Mouse (Mus musculus) frontal cortex, postnatal 10 days (tissue): Measurements from ENCODE around the gene Gm5128.
"Not testable (repeated sequence)": the region's sequence is repeated elsewhere in the genome, so short reads cannot be mapped to it uniquely, and the experiment has no call there.

Experiments used
- DNase-seq, 2 experiments: peaks; one replicate each; pipeline ENCODE4 v3.0.0; 2022; ENCODE audit warnings: low spot score in 2 of 2, mixed read lengths in 1 of 2

Gene Gm5128

DNA sequence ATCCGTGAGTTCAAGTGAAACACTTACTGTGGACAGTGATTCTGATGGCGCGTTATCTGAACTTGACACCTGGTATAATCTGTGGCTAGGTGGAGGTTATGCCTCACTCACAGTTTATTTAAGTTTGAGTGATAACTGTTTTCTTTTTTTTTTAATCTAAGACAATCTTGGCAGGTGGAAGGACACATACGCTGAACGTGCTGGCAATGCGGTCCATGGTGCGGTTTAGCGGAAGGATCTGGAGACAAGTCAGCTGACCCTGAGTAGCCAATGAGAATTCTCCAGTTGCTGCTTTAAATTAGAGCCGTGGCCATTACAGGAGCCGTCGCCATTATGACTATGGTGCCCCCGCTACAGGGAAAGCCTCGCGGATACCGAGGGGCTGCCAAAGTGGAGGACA is at the start of gene Gm5128:
Gm5128 (plus strand) TSS at position 301 of the 400 bp plus-strand sequence.
- not testable (repeated sequence) for DNase-seq

DNA sequence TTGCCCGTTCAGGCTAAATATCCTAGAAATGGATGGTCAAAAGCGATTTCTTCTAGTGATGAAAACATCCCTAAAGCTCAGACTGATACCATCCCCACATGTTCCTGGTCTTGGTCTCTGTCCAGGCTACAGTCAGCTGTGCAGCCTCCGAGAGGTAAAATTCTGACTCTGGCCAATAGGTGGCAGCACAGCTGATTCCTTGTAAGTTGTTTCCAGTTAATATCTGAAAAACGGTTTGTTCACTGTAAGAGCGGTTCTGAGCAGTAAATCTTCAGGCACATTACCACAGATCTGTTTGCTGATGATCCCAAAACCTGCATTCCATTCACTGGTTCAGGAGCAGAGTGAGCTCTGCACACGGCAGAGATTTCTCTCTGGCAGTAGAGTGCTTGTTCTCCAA is 12.4 kb upstream of the Gm5128 start:
- DNase-seq, result not testable (repeated sequence)

DNA sequence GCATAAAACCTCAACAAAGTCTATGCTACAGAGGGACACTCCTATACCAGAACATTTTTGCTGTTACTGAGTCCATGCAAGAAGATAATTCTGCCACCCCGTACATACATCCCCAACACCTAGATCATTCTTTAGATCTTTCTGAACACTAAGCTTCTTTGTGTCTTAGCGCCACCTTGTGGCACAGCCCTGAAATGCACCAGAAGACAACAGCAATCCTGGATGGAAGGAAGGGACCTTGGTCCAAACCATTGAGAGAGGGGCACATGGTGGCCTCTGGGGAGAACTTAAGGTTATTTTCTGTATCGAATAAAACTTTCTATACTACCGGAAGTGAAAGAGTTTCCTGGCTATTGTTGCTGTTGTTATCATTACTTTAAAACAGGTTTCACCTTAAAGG is 11.1 kb upstream of the Gm5128 start:
- not testable (repeated sequence) for DNase-seq

DNA sequence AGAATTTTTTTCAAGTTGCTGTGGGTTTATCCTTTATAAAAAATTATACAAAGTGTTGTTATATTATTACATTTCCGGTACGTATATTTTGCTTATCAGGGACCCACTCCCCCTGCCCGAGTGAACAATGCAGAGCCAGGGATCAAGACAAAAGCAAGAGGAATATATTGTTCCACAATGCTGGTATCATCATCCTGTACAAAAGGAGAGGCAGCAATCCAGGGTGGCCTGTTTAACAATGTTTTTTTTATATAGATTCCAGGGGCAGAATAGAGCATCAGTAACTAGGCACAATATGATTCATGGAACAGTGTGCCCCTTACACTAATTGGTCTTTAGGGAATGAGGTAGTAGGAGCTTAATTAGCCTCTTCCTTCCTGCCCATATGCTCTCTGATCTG is 30.5 kb downstream of the Gm5128 start:
- not testable (repeated sequence) for DNase-seq

DNA sequence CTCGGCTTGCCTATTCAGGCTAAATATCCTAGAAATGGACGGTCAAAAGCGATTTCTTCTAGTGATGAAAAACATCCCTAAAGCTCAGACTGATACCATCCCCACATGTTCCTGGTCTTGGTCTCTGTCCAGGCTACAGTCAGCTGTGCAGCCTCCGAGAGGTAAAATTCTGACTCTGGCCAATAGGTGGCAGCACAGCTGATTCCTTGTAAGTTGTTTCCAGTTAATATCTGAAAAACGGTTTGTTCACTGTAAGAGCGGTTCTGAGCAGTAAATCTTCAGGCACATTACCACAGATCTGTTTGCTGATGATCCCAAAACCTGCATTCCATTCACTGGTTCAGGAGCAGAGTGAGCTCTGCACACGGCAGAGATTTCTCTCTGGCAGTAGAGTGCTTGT is 48.1 kb downstream of the Gm5128 start:
- DNase-seq, result not testable (repeated sequence)

DNA sequence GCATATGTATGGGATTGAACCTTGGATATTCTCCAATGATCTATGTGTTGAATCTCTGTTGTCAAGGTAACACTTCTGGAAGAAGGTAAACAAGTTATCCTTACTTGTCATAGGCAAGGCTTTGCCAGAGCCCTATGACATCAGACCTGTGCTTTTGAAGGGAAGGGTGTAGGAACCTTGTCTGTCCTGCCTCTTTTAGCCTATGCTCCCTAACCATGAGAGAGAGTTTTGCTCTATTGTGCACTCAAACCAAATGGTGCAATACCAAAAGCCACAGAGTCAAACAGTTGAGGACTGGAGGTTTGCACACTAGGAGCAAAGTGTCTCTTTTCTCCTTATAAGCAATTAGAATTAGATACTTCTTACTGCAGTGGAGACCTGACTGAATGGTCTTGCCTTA is 48.7 kb downstream of the Gm5128 start:
- DNase-seq, result not testable (repeated sequence)

DNA sequence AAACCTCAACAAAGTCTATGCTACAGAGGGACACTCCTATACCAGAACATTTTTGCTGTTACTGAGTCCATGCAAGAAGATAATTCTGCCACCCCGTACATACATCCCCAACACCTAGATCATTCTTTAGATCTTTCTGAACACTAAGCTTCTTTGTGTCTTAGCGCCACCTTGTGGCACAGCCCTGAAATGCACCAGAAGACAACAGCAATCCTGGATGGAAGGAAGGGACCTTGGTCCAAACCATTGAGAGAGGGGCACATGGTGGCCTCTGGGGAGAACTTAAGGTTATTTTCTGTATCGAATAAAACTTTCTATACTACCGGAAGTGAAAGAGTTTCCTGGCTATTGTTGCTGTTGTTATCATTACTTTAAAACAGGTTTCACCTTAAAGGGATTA is 49.4 kb downstream of the Gm5128 start:
- DNase-seq, result not testable (repeated sequence)
